Mouse (Mus musculus) hindbrain, embryonic 12.5 days (tissue): ENCODE measurements around the gene Foxc2. TPM values are rescaled to one million over a fixed set of nuclear protein-coding genes. Genes with fewer than 3 reads are reported as not detected.

ENCODE experiments used
- ATAC-seq: fragments of 200-750 bp; cut with Nextera tagmentation; 2 replicates; pipeline ENCODE4 v1.8.0; 2017; ENCODE audit warnings: moderate TSS enrichment; ENCODE audit not compliant: low FRiP score
- H3K27ac ChIP-seq: fragments of 300-500 bp; sonication (generic); 2 replicates; pipeline ENCODE4 v1.5.1; 2016; ENCODE audit warnings: mild to moderate bottlenecking
- H3K27me3 ChIP-seq: fragments of 300-500 bp; sonication (generic); 2 replicates; pipeline ENCODE4 v1.6.1; 2016; ENCODE audit warnings: mild to moderate bottlenecking
- H3K36me3 ChIP-seq: fragments of 300-500 bp; sonication (generic); 2 replicates; pipeline ENCODE4 v1.6.1; 2016; ENCODE audit warnings: mild to moderate bottlenecking
- H3K4me1 ChIP-seq: fragments of 300-500 bp; sonication (generic); 2 replicates; pipeline ENCODE4 v1.6.1; 2016
- H3K4me2 ChIP-seq: fragments of 300-500 bp; sonication (generic); replicated peaks from 2 replicates; pipeline ENCODE4 v1.6.1; 2016; ENCODE audit warnings: mild to moderate bottlenecking
- H3K4me3 ChIP-seq: fragments of 300-500 bp; sonication (generic); 2 replicates; pipeline ENCODE4 v1.5.1; 2016; ENCODE audit warnings: mild to moderate bottlenecking
- H3K9ac ChIP-seq: fragments of 300-500 bp; sonication (generic); 2 replicates; pipeline ENCODE4 v1.6.1; 2016; ENCODE audit warnings: mild to moderate bottlenecking, moderate library complexity
- H3K9me3 ChIP-seq: fragments of 300-500 bp; sonication (generic); replicated peaks from 2 replicates; pipeline ENCODE4 v1.6.1; 2016; ENCODE audit warnings: mild to moderate bottlenecking
- WGBS: fragments of 180-500 bp; shearing (Covaris S2); methylation state at CpG from one replicate; pipeline ENCODE4 v1.1.7; 2016; 5-methylcytosine and 5-hydroxymethylcytosine counted together
- polyA plus RNA-seq: library from polyadenylated mRNA; unstranded; fragments of >200 nt; fragmentation: Nextera tagmentation; extraction: Ambion mirVana; gene quantifications from 2 replicates; pipeline ENCODE4 v1.2.1, GENCODE M21; 2016

Foxc2 gene
- 22.7 and 25.4 TPM in 2 replicates for polyA plus RNA-seq

GRCm38 (mm10) chr8:121115948-121116347, at the start of gene Foxc2:
Gene Foxc2 (plus strand): TSS chr8:121116171.
- no peaks in the 10 kb centered on the region for H3K36me3 ChIP-seq
- peak within 1 kb of the TSS; percentile 46 for H3K4me3 ChIP-seq
- H3K27ac ChIP-seq: peak within 1 kb of the TSS; percentile 84
- peak within 1 kb of the TSS; percentile 67 for H3K9ac ChIP-seq
- H3K4me1 ChIP-seq: peaks cover 13% of the 10 kb centered on the region
- no peak for ATAC-seq
- H3K4me2 ChIP-seq: peak within 1 kb of the TSS; percentile 60
- under 1% methylated on average over 23 of the region's 25 CpGs for WGBS
- 0 out of 2 replicates have a peak, but pooled peaks cover 3% of the 10 kb centered on the region for H3K9me3 ChIP-seq
- peaks cover 91% of the 10 kb centered on the region for H3K27me3 ChIP-seq

- no peak for ATAC-seq
- H3K4me3 ChIP-seq: no peak overlapping the region
- 2% methylated on average over 12 of the region's 12 CpGs for WGBS
These were observed 44.5 kb upstream of the Foxc2 start for GRCm38 (mm10) chr8:121071454-121071853.

GRCm38 (mm10) chr8:121072406-121073130, 43.4 kb upstream of the Foxc2 start:
- Histone ChIP-seq H3K27ac (no peak overlapping the region), H3K4me2 (no peak overlapping the region), H3K36me3 (no peaks in the 10 kb centered on the region), H3K27me3 (peaks cover 97% of the 10 kb centered on the region), H3K9me3 (peaks cover 3% of the 10 kb centered on the region; the same call in 1 of the 2 replicates), H3K4me3 (no peak overlapping the region), H3K9ac (no peak overlapping the region), H3K4me1 (peaks cover 16% of the 10 kb centered on the region)
- WGBS: 11% methylated on average over 11 of the region's 11 CpGs
- ATAC-seq: no peak

More at GRCm38 (mm10) chr8:121071454-121071853, 44.5 kb upstream of the Foxc2 start:
- no peaks in the 10 kb centered on the region for H3K36me3 ChIP-seq
- H3K9ac ChIP-seq: no peak overlapping the region
- H3K9me3 ChIP-seq: peaks cover 3% of the 10 kb centered on the region; the same call in 1 of the 2 replicates
- no peak overlapping the region for H3K4me2 ChIP-seq
- H3K4me1 ChIP-seq: peaks cover 16% of the 10 kb centered on the region
- no peak overlapping the region for H3K27ac ChIP-seq
- peaks cover 95% of the 10 kb centered on the region for H3K27me3 ChIP-seq

GRCm38 (mm10) chr8:121073174-121074107, 42.5 kb upstream of the Foxc2 start:
- Histone ChIP-seq H3K4me1 (peaks cover 16% of the 10 kb centered on the region), H3K27me3 (peaks cover 99% of the 10 kb centered on the region), H3K4me3 (no peak overlapping the region), H3K9ac (no peak overlapping the region), H3K9me3 (peaks cover 3% of the 10 kb centered on the region; the same call in 1 of the 2 replicates), H3K4me2 (peak overlapping the region; percentile 24), H3K36me3 (no peaks in the 10 kb centered on the region), H3K27ac (no peak overlapping the region)
- no peak for ATAC-seq
- under 1% methylated on average over 48 of the region's 48 CpGs for WGBS

GRCm38 (mm10) chr8:121074108-121074847, 41.7 kb upstream of the Foxc2 start:
- Histone ChIP-seq H3K4me2 (no peak overlapping the region), H3K4me1 (peaks cover 16% of the 10 kb centered on the region), H3K9ac (no peak overlapping the region), H3K27me3 (peaks cover 99% of the 10 kb centered on the region), H3K27ac (no peak overlapping the region), H3K9me3 (peaks cover 3% of the 10 kb centered on the region; the same call in 1 of the 2 replicates), H3K36me3 (no peaks in the 10 kb centered on the region), H3K4me3 (no peak overlapping the region)
- no peak for ATAC-seq
- 2% methylated on average over 15 of the region's 15 CpGs for WGBS

GRCm38 (mm10) chr8:121074848-121075145, 41.2 kb upstream of the Foxc2 start:
- peaks cover 99% of the 10 kb centered on the region for H3K27me3 ChIP-seq
- peaks cover 3% of the 10 kb centered on the region; the same call in 1 of the 2 replicates for H3K9me3 ChIP-seq
- H3K4me1 ChIP-seq: peaks cover 16% of the 10 kb centered on the region
- H3K36me3 ChIP-seq: no peaks in the 10 kb centered on the region
- H3K9ac ChIP-seq: no peak overlapping the region
- H3K27ac ChIP-seq: no peak overlapping the region
- no peak overlapping the region for H3K4me3 ChIP-seq
- H3K4me2 ChIP-seq: no peak overlapping the region
- 3% methylated on average over 10 of the region's 10 CpGs for WGBS
- ATAC-seq: no peak

- H3K9ac ChIP-seq: no peak overlapping the region
- no peak overlapping the region for H3K27ac ChIP-seq
- H3K4me3 ChIP-seq: no peak overlapping the region
- ATAC-seq: no peak
- H3K36me3 ChIP-seq: no peaks in the 10 kb centered on the region
- WGBS: 2% methylated on average over 13 of the region's 13 CpGs
- no peak overlapping the region for H3K4me2 ChIP-seq
- peaks cover 13% of the 10 kb centered on the region for H3K4me1 ChIP-seq
- H3K27me3 ChIP-seq: peaks cover 99% of the 10 kb centered on the region
- peaks cover 3% of the 10 kb centered on the region; the same call in 1 of the 2 replicates for H3K9me3 ChIP-seq
These were observed 40.0 kb upstream of the Foxc2 start for GRCm38 (mm10) chr8:121075936-121076335.

- WGBS: 4% methylated on average over 7 of the region's 7 CpGs
- peaks cover 3% of the 10 kb centered on the region; the same call in 1 of the 2 replicates for H3K9me3 ChIP-seq
- no peak overlapping the region for H3K4me3 ChIP-seq
- no peaks in the 10 kb centered on the region for H3K36me3 ChIP-seq
- no peak for ATAC-seq
- H3K4me1 ChIP-seq: peaks cover 7% of the 10 kb centered on the region
- H3K27ac ChIP-seq: no peak overlapping the region
- no peak overlapping the region for H3K4me2 ChIP-seq
- H3K9ac ChIP-seq: no peak overlapping the region
- peaks cover 99% of the 10 kb centered on the region for H3K27me3 ChIP-seq
These were observed 39.4 kb upstream of the Foxc2 start for GRCm38 (mm10) chr8:121076555-121076954.

- no peak overlapping the region for H3K4me2 ChIP-seq
- peaks cover 14% of the 10 kb centered on the region for H3K4me1 ChIP-seq
- ATAC-seq: no peak
- no peak overlapping the region for H3K9ac ChIP-seq
- H3K36me3 ChIP-seq: no peaks in the 10 kb centered on the region
- 3% methylated on average over 14 of the region's 14 CpGs for WGBS
- H3K4me3 ChIP-seq: no peak overlapping the region
- peaks cover 99% of the 10 kb centered on the region for H3K27me3 ChIP-seq
- no peak overlapping the region for H3K27ac ChIP-seq
- H3K9me3 ChIP-seq: peaks cover 3% of the 10 kb centered on the region; the same call in 1 of the 2 replicates
These were observed 37.2 kb upstream of the Foxc2 start for GRCm38 (mm10) chr8:121078721-121079120.

- 2% methylated on average over 7 of the region's 7 CpGs for WGBS
- Histone ChIP-seq H3K4me3 (no peak overlapping the region), H3K27me3 (peaks cover 99% of the 10 kb centered on the region), H3K4me1 (peaks cover 18% of the 10 kb centered on the region), H3K36me3 (no peaks in the 10 kb centered on the region), H3K9ac (no peak overlapping the region), H3K4me2 (no peak overlapping the region), H3K9me3 (peaks cover 3% of the 10 kb centered on the region; the same call in 1 of the 2 replicates), H3K27ac (no peak overlapping the region)
- no peak for ATAC-seq
These were observed 36.8 kb upstream of the Foxc2 start for GRCm38 (mm10) chr8:121079201-121079600.

GRCm38 (mm10) chr8:121079944-121080343, 36.0 kb upstream of the Foxc2 start:
- H3K27me3 ChIP-seq: peaks cover 99% of the 10 kb centered on the region
- H3K27ac ChIP-seq: no peak overlapping the region
- H3K4me1 ChIP-seq: peaks cover 25% of the 10 kb centered on the region
- no peak for ATAC-seq
- WGBS: 3% methylated on average over 12 of the region's 12 CpGs
- no peak overlapping the region for H3K4me2 ChIP-seq
- no peaks in the 10 kb centered on the region for H3K36me3 ChIP-seq
- H3K9me3 ChIP-seq: peaks cover 3% of the 10 kb centered on the region; the same call in 1 of the 2 replicates
- no peak overlapping the region for H3K9ac ChIP-seq
- no peak overlapping the region for H3K4me3 ChIP-seq
